Mouse (Mus musculus) layer of hippocampus, adult 18-20 months (tissue): ENCODE measurements at regions not wholly inside any gene's neighbourhood (a gene's known extent, or its start where the extent isn't known, plus 50 kb on each side); places are given as distances from the start of the nearest gene placed in this dataset.

ENCODE experiments used
- DNase-seq, 2 experiments: peaks; one replicate each; pipeline ENCODE4 v3.0.0; 2022; ENCODE audit warnings: low spot score in 2 of 2

- no peak for DNase-seq
Observed at GRCm38 (mm10) chr3:79996803-79997202, 112.5 kb downstream of the Fam198b start.

- no peak for DNase-seq
Observed at GRCm38 (mm10) chr3:80002335-80002734, 118.0 kb downstream of the Fam198b start.

GRCm38 (mm10) chr3:80003300-80004090, 119.2 kb downstream of the Fam198b start:
- no peak for DNase-seq

DNA sequence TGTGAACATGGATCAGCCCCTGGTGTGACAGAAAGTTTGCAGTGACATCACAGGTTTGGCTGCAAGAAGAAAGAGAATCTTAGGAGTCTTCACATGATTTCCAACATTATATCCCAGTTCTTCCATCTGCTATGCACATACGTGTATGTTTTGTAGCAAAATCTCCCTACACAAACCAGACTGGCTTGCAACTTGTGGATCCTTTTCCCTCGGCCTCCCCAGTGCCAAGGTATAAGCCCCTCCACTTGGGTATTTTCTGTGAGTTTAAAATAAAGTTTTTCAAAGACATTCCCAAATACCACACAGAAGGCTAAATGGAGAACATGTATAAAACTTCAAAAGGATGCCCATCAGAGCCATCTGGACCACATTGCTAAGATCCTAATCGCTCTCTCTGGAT, 120.2 kb downstream of the Fam198b start:
- no peak for DNase-seq

DNA sequence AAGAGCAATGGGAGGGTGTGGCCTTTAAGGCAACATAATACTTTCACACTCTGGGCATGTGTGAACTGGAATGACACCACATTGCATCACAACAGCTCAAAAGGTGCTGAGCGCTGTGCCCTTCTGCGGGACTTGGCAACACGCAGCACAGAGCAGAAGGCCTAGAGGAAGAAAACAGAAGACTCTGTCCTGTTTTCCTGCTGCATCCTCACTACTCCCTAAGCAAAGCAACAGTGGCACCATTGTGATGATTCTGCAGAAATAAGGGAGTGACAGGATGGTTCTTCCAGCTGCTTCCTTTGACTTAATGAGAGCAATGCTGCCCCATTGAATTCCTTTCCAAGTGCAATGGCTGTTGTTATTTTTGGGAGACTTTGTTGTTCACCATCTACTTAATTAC, 120.6 kb downstream of the Fam198b start:
- peak in 1 of 2 experiments; percentile 37 for DNase-seq

DNA sequence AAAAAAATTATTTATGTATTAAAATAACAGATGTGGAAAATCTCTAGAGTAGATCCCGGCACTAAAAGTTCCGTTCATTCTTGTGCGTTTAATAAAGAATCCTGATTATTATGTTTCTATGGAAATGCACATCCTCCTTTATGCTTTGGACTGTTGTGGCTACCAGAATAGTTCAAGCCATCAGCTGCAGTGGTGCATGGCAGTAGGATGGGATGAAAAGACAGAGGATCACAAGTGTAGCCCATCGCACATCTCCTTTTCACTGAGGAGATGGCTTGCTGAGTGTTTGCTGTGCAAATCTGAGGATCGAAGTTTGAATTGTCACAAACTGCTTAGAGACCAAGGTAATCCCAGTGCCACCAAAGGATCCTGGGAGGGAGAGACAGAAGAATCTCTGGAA, 121.0 kb downstream of the Fam198b start:
- no peak for DNase-seq

GRCm38 (mm10) chr3:80006263-80006662, 121.9 kb downstream of the Fam198b start:
- no peak for DNase-seq

GRCm38 (mm10) chr3:80007006-80007405, 122.7 kb downstream of the Fam198b start:
- no peak for DNase-seq

DNA sequence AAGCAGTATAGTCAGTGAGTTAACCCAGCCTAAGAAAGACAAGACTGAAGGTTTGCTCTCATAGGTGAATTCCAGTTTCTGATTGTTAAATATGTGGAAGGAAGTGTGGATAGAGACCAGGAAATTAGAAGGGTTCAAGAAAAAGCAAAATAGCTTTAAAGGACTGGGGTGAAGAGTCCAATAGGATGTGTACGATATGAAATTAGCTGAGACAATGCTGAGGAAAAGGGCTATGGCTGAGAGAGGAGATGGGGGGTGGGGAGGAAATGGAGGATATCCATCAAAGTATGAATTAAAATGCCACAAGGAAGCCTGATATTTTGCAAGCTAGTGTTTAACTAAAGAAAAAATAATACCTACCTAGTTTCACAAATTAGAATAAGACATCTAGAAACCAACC, 124.9 kb downstream of the Fam198b start:
- DNase-seq = no peak

- no peak for DNase-seq
Observed at GRCm38 (mm10) chr3:80025795-80026194, 141.5 kb downstream of the Fam198b start.

- DNase-seq = peak; percentile 14 to 64
Observed at GRCm38 (mm10) chr3:80033071-80033470, 148.7 kb downstream of the Fam198b start.

GRCm38 (mm10) chr3:80038553-80039129, 154.3 kb downstream of the Fam198b start:
- DNase-seq = no peak

- DNase-seq = peak in 1 of 2 experiments; percentile 39
Observed at GRCm38 (mm10) chr3:80042756-80043484, 158.6 kb downstream of the Fam198b start.

DNA sequence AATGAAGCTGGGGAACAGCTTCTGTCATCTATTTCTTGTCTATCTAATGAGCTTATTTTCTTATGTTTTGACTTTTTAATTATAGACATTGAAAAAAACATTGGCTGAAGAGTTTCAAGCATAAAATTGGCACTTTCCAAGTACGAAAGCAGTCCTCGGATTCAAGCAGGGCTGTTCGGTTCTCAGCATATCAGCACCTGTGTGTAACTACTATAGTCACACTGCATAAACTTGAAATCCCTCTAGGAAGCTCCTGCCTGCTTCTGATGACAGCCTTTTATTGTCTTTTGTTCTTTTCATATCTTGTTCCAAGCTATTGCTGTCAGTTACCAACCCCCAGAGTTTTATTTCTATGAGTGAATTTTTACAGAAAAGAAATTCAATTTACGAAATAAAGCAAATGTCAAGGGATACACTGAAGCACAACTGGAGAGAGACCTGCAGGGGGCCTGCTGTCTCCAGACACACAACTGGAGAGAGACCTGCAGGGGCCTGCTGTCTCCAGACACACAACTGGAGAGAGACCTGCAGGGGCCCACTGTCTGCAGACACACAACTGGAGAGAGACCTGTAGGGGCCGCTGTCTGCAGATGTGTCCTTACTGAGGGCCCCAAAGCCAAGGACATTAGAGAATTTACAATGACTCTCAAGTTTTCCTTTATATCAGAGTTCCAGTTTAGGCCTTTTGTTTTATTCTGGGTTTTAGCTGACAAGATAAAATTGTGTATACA, 165.3 kb downstream of the Fam198b start:
- no peak for DNase-seq

- DNase-seq = no peak
Observed at GRCm38 (mm10) chr3:80050920-80051319, 166.6 kb downstream of the Fam198b start.

DNA sequence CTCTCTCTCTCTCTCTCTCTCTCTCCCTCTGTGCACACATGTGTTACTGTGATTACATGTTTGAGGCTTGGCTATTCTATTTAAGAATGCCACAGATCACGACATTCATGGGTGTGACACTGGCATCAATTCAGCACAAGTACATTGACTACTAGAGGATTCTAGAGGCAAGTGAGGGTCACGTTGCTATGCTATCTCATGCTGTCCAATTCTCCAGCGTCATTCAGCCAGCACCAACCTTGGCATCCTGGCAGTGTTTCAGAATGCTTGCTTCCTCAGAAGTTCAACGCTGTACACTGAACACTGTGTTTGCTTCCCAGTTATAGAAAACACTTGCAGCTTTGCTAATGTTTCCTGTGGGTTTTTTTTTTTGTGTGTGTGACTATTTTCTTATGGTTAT, 167.6 kb downstream of the Fam198b start:
- no peak for DNase-seq

DNA sequence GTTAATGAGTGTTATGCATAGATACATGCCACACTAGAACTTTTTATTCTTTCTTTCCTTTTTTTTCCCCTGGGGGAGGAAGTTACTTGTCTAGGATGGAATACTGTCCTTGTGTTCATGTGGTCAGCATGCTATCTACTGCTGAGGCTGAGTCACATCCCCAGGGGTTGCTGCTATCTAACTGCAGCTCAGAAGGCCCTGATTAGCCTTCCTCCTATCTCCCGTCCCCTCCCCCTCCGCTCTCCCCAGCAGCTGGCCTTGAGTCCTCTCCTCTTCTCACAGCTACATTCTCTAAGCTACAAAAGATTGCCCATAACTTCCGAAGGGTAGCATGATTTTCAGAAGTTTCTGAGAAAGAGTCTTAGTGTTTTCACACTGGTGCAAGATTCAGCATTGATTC, 168.5 kb downstream of the Fam198b start:
- DNase-seq = no peak

DNA sequence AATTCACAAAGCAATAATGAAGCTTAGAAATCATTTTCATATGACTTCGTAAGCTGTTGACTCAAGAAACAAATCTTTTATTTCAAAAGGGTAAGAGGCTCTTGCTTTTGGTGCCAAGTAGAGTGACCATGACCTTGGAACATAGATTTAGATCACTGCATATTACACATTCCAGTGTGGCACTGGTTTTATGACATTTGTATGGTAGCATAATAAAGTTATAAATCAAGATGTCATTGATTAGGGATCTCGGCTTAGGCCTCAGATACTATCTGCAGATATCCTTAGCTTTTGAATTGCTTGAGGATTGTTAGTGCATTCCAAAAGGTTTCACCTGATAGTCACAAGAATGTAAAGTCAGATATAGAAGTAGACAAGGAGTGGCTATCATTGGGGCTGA, 169.1 kb downstream of the Fam198b start:
- no peak for DNase-seq

GRCm38 (mm10) chr3:80056636-80057350, 172.5 kb downstream of the Fam198b start:
- DNase-seq = no peak

GRCm38 (mm10) chr3:80058722-80059121, 174.4 kb downstream of the Fam198b start:
- peak in 1 of 2 experiments; percentile 85 for DNase-seq

GRCm38 (mm10) chr3:80070726-80071125, 186.4 kb downstream of the Fam198b start:
- no peak for DNase-seq
